Mouse (Mus musculus) adipocyte (in vitro differentiated cells): ENCODE data around the gene Defb48.

ENCODE experiments used
- DNase-seq: peaks from one replicate; pipeline ENCODE4 v3.0.0-alpha.2; 2016; ENCODE audit warnings: low spot score

Defb48 gene

DNA sequence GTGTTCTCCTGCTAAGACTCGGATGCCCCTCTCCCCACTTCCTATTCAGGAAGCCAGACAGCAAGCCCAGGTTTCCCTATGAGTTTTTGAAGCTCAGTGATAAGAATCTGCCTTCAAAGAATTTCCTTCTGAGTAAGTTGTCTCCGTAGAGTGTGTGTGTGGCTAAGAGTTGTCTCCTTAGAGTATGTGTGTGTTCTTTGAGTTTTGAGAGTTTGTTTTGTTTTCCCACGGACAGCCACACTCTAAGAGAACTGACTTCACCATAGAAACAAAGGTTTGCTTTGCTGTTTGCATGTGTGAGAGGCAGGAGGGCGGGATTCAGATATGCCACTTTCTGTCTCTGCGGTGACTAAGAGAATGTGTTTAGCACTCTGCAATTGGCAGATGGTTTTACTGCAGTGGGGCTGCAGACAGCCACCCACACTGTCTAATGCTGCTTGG is 56.2 kb downstream of the Defb48 start:
- DNase-seq = no peak
